Mouse (Mus musculus) limb, embryonic 11.5 days (tissue): ENCODE data around the gene Znfx1. TPM values are rescaled to one million over a fixed set of nuclear protein-coding genes. Genes with fewer than 3 reads are reported as not detected.

Experiments used
- ATAC-seq: fragments of 200-750 bp; cut with Nextera tagmentation; 2 replicates; pipeline ENCODE4 v1.8.0; 2017; ENCODE audit warnings: low read depth; ENCODE audit not compliant: insufficient number of reproducible peaks, low FRiP score, low TSS enrichment
- DNase-seq: peaks from one replicate; pipeline ENCODE4 v3.0.0-alpha.2; 2015; ENCODE audit warnings: low spot score
- H3K27ac ChIP-seq: fragments of 300-500 bp; sonication (generic); replicated peaks from 2 replicates; pipeline ENCODE4 v1.5.1; 2014; ENCODE audit warnings: low read depth, mild to moderate bottlenecking, low read length
- H3K27me3 ChIP-seq: fragments of 300-500 bp; sonication (generic); 2 replicates; pipeline ENCODE4 v1.6.1; 2014; ENCODE audit warnings: mild to moderate bottlenecking, low read length, mixed read lengths; ENCODE audit not compliant: control insufficient read depth, insufficient read depth
- H3K36me3 ChIP-seq: fragments of 300-500 bp; sonication (generic); 2 replicates; pipeline ENCODE4 v1.6.1; 2014; ENCODE audit warnings: mild to moderate bottlenecking, low read length, moderate library complexity, mixed read lengths; ENCODE audit not compliant: control insufficient read depth, insufficient read depth
- H3K4me1 ChIP-seq: fragments of 300-500 bp; sonication (generic); 2 replicates; pipeline ENCODE4 v1.6.1; 2014; ENCODE audit warnings: low read length, mixed read lengths; ENCODE audit not compliant: control insufficient read depth, insufficient read depth
- H3K4me2 ChIP-seq: fragments of 300-500 bp; sonication (generic); 2 replicates; pipeline ENCODE4 v1.6.1; 2014; ENCODE audit warnings: low read depth, mild to moderate bottlenecking, moderate library complexity; ENCODE audit not compliant: severe bottlenecking
- H3K4me3 ChIP-seq: fragments of 300-500 bp; sonication (generic); 2 replicates; pipeline ENCODE4 v1.5.1; 2014; ENCODE audit warnings: low read depth, low read length
- H3K9ac ChIP-seq: fragments of 300-500 bp; sonication (generic); 2 replicates; pipeline ENCODE4 v1.6.1; 2014; ENCODE audit warnings: mild to moderate bottlenecking, low read length
- H3K9me3 ChIP-seq: fragments of 300-500 bp; sonication (generic); 2 replicates; pipeline ENCODE4 v1.6.1; 2016; ENCODE audit warnings: low read length; ENCODE audit not compliant: control insufficient read depth
- WGBS: fragments of 180-500 bp; shearing (Covaris S2); extraction: QIAGEN DNeasy Blood & Tissue Kit; methylation state at CpG from one replicate; pipeline ENCODE4 v1.1.7; 2014; 5-methylcytosine and 5-hydroxymethylcytosine counted together
- polyA plus RNA-seq: library from polyadenylated mRNA; unstranded; fragments of >200 nt; fragmentation: Nextera tagmentation; extraction: Ambion mirVana; gene quantifications from 2 replicates; pipeline ENCODE4 v1.2.1, GENCODE M21; 2014

The Znfx1 gene
- polyA plus RNA-seq, 1 experiment from 2014 or later = 4.7 TPM

GRCm38 (mm10) chr2:167086836-167087235 is 24.0 kb upstream of the Znfx1 start:
- Histone ChIP-seq H3K9me3 (no peaks in the 10 kb centered on the region), H3K36me3 (no peaks in the 10 kb centered on the region), H3K4me1 (peaks cover 4% of the 10 kb centered on the region; the same call in 1 of the 2 replicates), H3K27me3 (no peaks in the 10 kb centered on the region), H3K4me2 (no peak overlapping the region), H3K4me3 (no peak overlapping the region), H3K9ac (no peak overlapping the region), H3K27ac (no peak overlapping the region)
- no peak for ATAC-seq
- 76% methylated on average over 5 of the region's 5 CpGs for WGBS
- no peak for DNase-seq

DNA sequence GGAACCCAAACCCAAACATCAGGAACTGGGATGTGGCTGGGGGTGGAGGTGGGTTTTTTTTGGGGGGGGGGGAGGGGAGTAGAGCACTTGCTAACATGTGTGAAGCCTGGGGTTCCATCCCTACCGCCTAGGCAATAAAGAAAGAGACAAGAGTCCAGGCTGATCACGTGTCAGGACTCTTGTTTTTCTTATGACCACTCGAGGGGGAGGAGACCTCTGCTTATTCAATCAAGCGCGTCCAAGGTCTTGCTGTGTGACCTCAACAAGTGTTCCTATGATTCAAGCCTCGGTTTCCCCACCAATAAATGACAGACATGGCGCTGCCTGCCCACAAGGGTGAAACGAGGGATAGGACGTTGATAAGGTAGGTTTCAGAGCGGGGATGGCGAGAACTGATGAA is 23.3 kb upstream of the Znfx1 start:
- no peak for ATAC-seq
- Histone ChIP-seq H3K27ac (no peak overlapping the region), H3K4me3 (no peak overlapping the region), H3K27me3 (no peaks in the 10 kb centered on the region), H3K36me3 (no peaks in the 10 kb centered on the region), H3K4me2 (no peak overlapping the region), H3K9me3 (no peaks in the 10 kb centered on the region), H3K4me1 (peaks cover 8% of the 10 kb centered on the region; the same call in 1 of the 2 replicates), H3K9ac (no peak overlapping the region)
- no peak for DNase-seq
- WGBS = 65% methylated on average over 11 of the region's 11 CpGs

DNA sequence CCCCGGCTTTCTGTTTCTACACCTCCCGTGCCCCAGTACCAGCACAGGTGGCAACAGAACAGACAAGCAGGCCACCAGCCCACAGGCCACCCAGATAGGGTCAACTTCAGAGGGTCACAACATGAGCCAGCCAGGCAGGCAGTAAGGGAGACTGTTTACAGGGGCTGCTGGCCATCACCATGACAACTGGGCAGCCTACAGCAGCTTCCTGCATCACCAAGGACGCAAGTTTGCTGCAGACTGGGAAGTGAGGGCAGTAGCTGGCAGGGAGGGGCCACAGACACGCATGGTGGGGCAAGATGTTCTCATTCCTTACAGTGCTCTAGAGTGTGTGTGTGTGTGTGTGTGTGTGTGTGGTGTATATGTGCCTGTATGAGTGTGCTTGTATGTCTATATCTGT is 18.8 kb upstream of the Znfx1 start:
- whole genome bisulfite sequencing = 29% methylated on average over 4 of the region's 4 CpGs
- Histone ChIP-seq H3K9ac (peak overlapping the region; percentile 22; the same call in 1 of the 2 replicates), H3K27me3 (no peaks in the 10 kb centered on the region), H3K4me2 (no peak overlapping the region), H3K27ac (no peak overlapping the region), H3K36me3 (no peaks in the 10 kb centered on the region), H3K4me1 (peaks cover 8% of the 10 kb centered on the region; the same call in 1 of the 2 replicates), H3K9me3 (no peaks in the 10 kb centered on the region), H3K4me3 (no peak overlapping the region)
- peak; percentile 61 for DNase-seq
- ATAC-seq = 0 out of 2 replicates have a peak, but pooled peaks have one; percentile 31

DNA sequence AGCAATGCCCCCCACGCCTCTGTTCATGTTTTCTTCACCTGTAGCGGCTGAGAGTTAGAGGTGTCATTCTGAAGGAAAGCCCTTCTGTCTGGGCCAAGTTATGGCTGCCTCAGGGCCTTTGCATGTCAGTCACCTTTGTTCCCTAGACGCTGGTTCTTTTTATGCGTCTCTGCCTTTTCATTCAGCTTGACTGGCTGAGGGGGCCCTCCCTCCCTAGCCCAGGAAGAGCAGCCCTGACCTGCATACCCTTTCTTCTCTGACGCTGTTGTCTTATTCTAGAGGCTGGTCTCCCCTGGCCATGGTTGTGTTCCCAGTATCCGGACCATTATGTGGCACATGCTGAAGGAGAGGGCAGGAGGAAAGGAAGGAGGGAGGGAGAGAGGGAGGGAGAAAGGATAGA is 18.3 kb upstream of the Znfx1 start:
- H3K4me3 ChIP-seq = no peak overlapping the region
- H3K4me2 ChIP-seq = no peak overlapping the region
- H3K36me3 ChIP-seq = no peaks in the 10 kb centered on the region
- no peaks in the 10 kb centered on the region for H3K27me3 ChIP-seq
- DNase-seq = no peak
- no peak overlapping the region for H3K9ac ChIP-seq
- 69% methylated on average over 6 of the region's 6 CpGs for WGBS
- peaks cover 8% of the 10 kb centered on the region; the same call in 1 of the 2 replicates for H3K4me1 ChIP-seq
- ATAC-seq = no peak
- H3K27ac ChIP-seq = no peak overlapping the region
- H3K9me3 ChIP-seq = no peaks in the 10 kb centered on the region

- no peak overlapping the region for H3K27ac ChIP-seq
- no peaks in the 10 kb centered on the region for H3K36me3 ChIP-seq
- no peaks in the 10 kb centered on the region for H3K9me3 ChIP-seq
- DNase-seq (no peak), ATAC-seq (no peak)
- H3K4me1 ChIP-seq = peaks cover 8% of the 10 kb centered on the region; the same call in 1 of the 2 replicates
- no peak overlapping the region for H3K9ac ChIP-seq
- 81% methylated on average over 3 of the region's 3 CpGs for WGBS
- no peak overlapping the region for H3K4me3 ChIP-seq
- H3K27me3 ChIP-seq = no peaks in the 10 kb centered on the region
- no peak overlapping the region for H3K4me2 ChIP-seq
Observed at GRCm38 (mm10) chr2:167080387-167080786, 17.6 kb upstream of the Znfx1 start.

DNA sequence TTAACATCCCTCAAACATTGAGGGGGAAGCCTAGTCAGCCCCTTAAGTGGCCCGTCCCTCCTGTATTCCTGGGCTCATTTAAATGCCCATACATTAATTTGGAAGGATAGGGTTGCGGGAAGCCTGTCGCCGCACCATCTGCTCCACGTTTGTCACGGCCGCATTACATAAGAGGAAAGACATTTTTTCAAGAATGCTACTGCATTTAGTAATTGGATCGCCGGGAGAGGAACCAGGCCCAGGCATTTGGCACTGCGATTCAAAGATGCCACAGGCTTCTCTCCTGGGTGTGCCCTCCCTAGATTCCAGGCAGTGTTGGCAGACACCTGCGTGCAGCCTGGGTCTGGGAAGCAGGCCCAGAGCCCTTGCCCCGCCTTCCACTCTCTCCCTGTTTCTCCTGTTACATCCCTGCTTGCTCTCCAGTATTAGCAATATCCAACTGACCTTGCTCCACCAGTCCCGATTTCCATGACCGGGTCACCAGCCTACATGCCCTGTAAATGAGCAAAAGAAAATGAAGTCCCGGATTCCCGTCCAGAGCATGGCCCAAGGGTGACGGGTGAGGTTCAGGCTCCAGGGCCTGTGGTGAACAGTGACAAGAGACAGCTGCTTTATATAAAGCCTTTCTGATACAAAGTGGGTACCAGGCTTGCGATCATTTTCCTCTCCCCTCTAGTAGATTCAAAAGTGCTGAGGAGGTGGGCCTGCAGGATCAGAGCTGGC is 16.9 kb upstream of the Znfx1 start:
- H3K36me3 ChIP-seq = no peaks in the 10 kb centered on the region
- peaks cover 8% of the 10 kb centered on the region; the same call in 1 of the 2 replicates for H3K4me1 ChIP-seq
- H3K27ac ChIP-seq = no peak overlapping the region
- no peaks in the 10 kb centered on the region for H3K27me3 ChIP-seq
- DNase-seq (no peak), ATAC-seq (no peak)
- no peak overlapping the region for H3K4me2 ChIP-seq
- 53% methylated on average over 18 of the region's 18 CpGs for WGBS
- no peak overlapping the region for H3K4me3 ChIP-seq
- H3K9ac ChIP-seq = no peak overlapping the region
- no peaks in the 10 kb centered on the region for H3K9me3 ChIP-seq

DNA sequence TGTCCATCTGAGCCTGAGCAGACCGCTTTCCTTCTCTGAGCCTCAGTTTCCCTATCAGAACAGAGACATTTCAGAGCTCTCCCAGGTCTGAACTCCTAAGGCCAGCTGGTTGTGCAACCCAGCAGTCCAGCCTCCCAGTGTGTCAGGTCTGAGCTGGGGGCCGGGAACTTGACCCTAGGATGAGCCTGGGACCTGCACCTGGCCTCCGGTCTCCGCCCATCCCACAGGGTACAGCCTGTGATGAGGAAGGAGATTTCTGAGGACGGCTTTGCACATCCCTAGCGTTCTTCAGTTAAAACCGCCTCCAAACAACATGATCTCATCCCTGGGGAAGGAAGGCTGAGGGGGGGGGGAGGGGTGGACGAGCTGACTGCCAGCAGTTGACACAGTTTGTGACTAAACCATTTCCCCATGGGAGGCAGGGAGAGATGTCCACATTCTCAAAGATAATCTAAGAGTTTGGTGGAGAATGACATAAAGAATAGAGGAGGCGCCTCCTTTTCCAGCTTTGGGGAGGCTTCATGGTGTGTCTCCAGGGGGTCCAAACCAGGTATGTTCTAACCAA is 16.2 kb upstream of the Znfx1 start:
- no peak for ATAC-seq
- H3K4me3 ChIP-seq = no peak overlapping the region
- WGBS = 58% methylated on average over 9 of the region's 9 CpGs
- H3K4me1 ChIP-seq = peaks cover 8% of the 10 kb centered on the region; the same call in 1 of the 2 replicates
- no peak for DNase-seq
- no peaks in the 10 kb centered on the region for H3K36me3 ChIP-seq
- no peak overlapping the region for H3K9ac ChIP-seq
- H3K27me3 ChIP-seq = no peaks in the 10 kb centered on the region
- H3K9me3 ChIP-seq = no peaks in the 10 kb centered on the region
- no peak overlapping the region for H3K27ac ChIP-seq
- no peak overlapping the region for H3K4me2 ChIP-seq

- Histone ChIP-seq H3K4me3 (no peak overlapping the region), H3K27me3 (no peaks in the 10 kb centered on the region), H3K4me2 (no peak overlapping the region), H3K27ac (no peak overlapping the region), H3K9ac (no peak overlapping the region), H3K36me3 (no peaks in the 10 kb centered on the region), H3K4me1 (peaks cover 8% of the 10 kb centered on the region; the same call in 1 of the 2 replicates), H3K9me3 (no peaks in the 10 kb centered on the region)
- ATAC-seq (no peak), DNase-seq (no peak)
- 42% methylated on average over 7 of the region's 7 CpGs for WGBS
Observed at GRCm38 (mm10) chr2:167078486-167078885, 15.7 kb upstream of the Znfx1 start.
